Mouse (Mus musculus) brain, embryonic 14.5 days (tissue): Measurements from ENCODE around the gene Cd83.

Experiments used
- CTCF ChIP-seq: fragments of 200-500 bp; IDR thresholded peaks from 2 replicates; pipeline ENCODE4 v1.5.1; 2012; ENCODE audit warnings: inconsistent platforms, mild to moderate bottlenecking, moderate library complexity, borderline replicate concordance; ENCODE audit not compliant: insufficient read depth, insufficient read length; ENCODE audit errors: extremely low read depth
- POLR2A ChIP-seq: fragments of 200-500 bp; IDR thresholded peaks from 2 replicates; pipeline ENCODE4 v1.6.1; 2012; ENCODE audit warnings: mild to moderate bottlenecking, inconsistent platforms, borderline replicate concordance; ENCODE audit not compliant: poor library complexity, insufficient read depth, insufficient read length, severe bottlenecking; ENCODE audit errors: extremely low read depth

- TF ChIP-seq POLR2A (no peak), CTCF (no peak)
Measured at GRCm38 (mm10) chr13:43802361-43803137, 18.0 kb downstream of the Cd83 start.
